Mouse (Mus musculus) left cerebral cortex, adult 2 months (tissue): Measurements from ENCODE around the gene Prickle2. TPM values are rescaled to one million over a fixed set of nuclear protein-coding genes. Genes with fewer than 3 reads are reported as not detected.

Source experiments
- DNase-seq, 2 experiments: peaks; one replicate each; pipeline ENCODE4 v3.0.0; 2021 to 2022; ENCODE audit warnings: low spot score in 2 of 2, mixed read lengths in 1 of 2; ENCODE audit errors: extremely low spot score in 1 of 2
- H3K27ac ChIP-seq: fragments of 200-600 bp; 2 replicates; pipeline ENCODE4 v1.8.1; 2022
- H3K4me3 ChIP-seq: fragments of 200-600 bp; 2 replicates; pipeline ENCODE4 v1.8.1; 2022
- CTCF ChIP-seq: fragments of 200-600 bp; IDR thresholded peaks from 2 replicates; pipeline ENCODE4 v1.8.1; 2022; ENCODE audit warnings: antibody characterized with exemption, mild to moderate bottlenecking, moderate library complexity
- intact Hi-C: fragments of 180-260 bp; cut with DNase I; formaldehyde crosslinking; loops from one replicate; pipeline ENCODE4 v1.15.1; 2025
- total RNA-seq, 2 experiments: library from RNA; stranded (reverse); gene quantifications; 2 replicates each; pipeline ENCODE4 v1.2.3; 2021

The Prickle2 gene
- total RNA-seq, 2 experiments from 2014 or later: 163 to 182 TPM

DNA sequence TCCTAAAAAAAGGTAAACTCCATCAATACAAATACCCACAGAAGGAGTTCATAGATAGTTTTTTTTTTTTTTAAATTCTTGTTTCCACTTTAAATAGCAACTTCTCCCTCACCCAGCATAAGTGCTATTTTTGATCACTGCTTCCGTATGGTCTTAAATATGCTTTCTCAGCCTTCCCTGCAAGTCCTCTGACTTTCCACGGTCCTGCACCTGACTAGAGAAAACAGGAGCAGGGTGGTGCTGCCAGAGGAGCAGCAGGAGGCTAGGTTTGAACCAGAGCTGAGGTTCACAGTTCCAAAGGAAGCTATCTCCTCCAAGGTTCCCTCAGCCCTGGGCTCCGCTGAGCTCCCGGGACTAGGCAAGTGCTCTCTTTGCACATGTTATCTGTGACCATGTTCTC, 310.4 kb downstream of the Prickle2 start:
- no peak for TF ChIP-seq CTCF
- no peak for DNase-seq
- intact Hi-C loops: loop anchor here (2.0 to 10.0 kb wide), 2 partner anchors 51 to 269 kb away; no protein-coding TSS in a partner anchor
- no peak overlapping the region for H3K4me3 ChIP-seq
- peak overlapping the region; percentile 90 for H3K27ac ChIP-seq

- intact Hi-C loops: loop anchor here (2.0 to 10.0 kb wide), 2 partner anchors 50 to 270 kb away; no protein-coding TSS in a partner anchor
- H3K27ac ChIP-seq: peak overlapping the region; percentile 90
- H3K4me3 ChIP-seq: no peak overlapping the region
- no peak for TF ChIP-seq CTCF
- no peak for DNase-seq
Measured at GRCm38 (mm10) chr6:92395143-92395542, 310.8 kb downstream of the Prickle2 start.

- DNase-seq: peak; percentile 42 to 58
- TF ChIP-seq CTCF: no peak
- intact Hi-C loops: loop anchor here (2.0 to 10.0 kb wide), 2 partner anchors 50 to 270 kb away; no protein-coding TSS in a partner anchor
- no peak overlapping the region for H3K4me3 ChIP-seq
- H3K27ac ChIP-seq: peak overlapping the region; percentile 90
Measured at GRCm38 (mm10) chr6:92394628-92395027, 311.3 kb downstream of the Prickle2 start.

- peak overlapping the region; percentile 40 for H3K27ac ChIP-seq
- TF ChIP-seq CTCF: no peak
- intact Hi-C loops: loop anchor here (10.0 kb wide), 1 partner anchor 274 kb away; no protein-coding TSS in a partner anchor
- peak in 1 of 2 experiments; percentile 39 for DNase-seq
- H3K4me3 ChIP-seq: no peak overlapping the region
Measured at GRCm38 (mm10) chr6:92390321-92390720, 315.6 kb downstream of the Prickle2 start.

DNA sequence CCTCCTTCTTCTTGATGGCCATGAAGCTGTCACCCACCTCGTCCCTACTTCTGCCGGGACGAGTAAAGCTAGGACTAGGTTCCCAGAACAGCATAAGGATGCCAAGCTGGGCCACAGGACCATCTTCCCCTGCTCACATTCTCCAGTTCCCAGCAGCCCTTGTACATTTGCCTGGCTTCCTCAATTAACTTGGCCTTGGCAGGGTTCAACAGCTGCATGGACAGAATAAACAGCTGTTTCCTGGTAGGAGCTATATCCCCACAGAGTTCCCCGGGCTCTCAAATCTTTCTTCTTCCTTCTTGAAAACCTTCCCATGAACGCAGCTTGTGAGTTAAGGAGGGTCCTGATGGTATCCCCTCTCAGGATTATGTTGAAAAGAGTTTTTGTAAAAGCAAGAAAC, 317.3 kb downstream of the Prickle2 start:
- TF ChIP-seq CTCF: no peak
- Histone ChIP-seq H3K4me3 (no peak overlapping the region), H3K27ac (no peak overlapping the region; the same call in 1 of the 2 replicates)
- DNase-seq: no peak
- intact Hi-C loops: no loop called here

DNA sequence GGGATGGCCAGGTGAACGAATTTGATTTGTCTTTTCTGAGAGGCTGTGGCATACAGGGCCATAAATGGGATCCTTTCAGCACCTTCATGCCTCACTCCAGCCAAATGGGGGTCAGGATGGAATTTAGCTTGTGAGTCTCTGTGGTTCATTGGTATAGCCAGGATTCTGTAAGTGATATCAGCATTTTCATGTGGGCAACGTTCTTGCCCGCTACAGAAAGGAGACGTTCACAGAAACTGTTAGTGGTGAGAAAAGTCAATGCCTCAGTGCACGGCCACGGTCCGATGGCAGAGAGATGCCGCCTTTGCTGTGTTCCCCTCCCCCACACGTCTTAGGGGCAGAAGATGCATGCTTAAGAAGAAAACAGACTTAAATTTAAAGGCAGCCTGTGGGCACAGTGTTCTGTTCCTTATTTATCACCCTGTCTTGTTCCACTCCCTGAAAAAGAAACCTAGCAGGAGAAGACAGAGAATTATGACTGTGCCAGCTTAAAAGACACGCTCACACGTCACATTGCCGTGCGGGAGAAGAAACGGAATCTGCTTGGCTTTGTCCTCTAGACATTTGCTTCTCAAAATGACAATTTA, 322.7 kb downstream of the Prickle2 start:
- intact Hi-C loops: no loop called here

DNA sequence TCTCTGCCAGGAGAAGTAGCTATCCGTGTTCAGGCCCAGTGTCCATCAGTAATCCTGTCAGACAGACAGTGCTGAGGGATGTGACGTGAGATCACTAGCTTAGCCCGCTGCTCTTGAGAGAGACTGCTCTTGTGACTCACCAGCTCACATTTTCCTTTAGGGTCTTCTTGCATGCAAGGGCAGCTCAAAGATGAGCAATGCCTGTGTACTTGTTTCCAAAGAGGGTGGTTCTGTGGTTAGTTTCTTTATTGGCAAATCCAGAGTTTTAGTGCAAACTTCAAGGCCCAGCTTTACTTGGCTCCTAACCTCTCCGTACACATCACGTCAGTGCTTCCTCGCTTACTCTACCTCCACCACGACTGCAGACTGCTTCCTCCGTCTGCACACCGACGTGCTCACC, 324.9 kb downstream of the Prickle2 start:
- intact Hi-C loops: no loop called here
- Histone ChIP-seq H3K4me3 (no peak overlapping the region), H3K27ac (peak overlapping the region; percentile 29; the same call in 1 of the 2 replicates)
- no peak for DNase-seq
- no peak for TF ChIP-seq CTCF

More for the DNA sequence above, 322.7 kb downstream of the Prickle2 start:
- DNase-seq: peak; percentile 43 to 52
- Histone ChIP-seq H3K4me3 (no peak overlapping the region), H3K27ac (peak overlapping the region; percentile 50; the same call in 1 of the 2 replicates)
- TF ChIP-seq CTCF: no peak

DNA sequence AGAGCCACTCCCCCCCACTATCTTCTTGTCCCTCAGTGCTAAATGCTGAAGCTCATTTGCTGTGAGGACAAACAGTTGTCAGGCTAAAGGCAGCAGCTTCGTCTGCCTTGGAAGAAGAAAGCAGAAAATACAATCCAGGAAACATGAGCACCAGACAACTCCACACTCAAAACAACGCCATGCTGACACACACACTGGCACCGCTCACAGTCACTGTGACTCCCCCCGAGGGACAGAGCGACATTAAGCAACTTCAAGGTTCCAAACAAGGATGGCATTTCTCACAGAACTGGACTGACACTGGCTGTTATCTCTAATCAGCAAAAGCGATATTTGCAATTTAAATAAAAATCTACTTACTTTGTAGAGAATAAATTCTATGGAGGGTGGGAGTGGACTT, 331.1 kb downstream of the Prickle2 start:
- Histone ChIP-seq H3K4me3 (no peak overlapping the region), H3K27ac (no peak overlapping the region)
- no peak for TF ChIP-seq CTCF
- intact Hi-C loops: no loop called here
- no peak for DNase-seq

DNA sequence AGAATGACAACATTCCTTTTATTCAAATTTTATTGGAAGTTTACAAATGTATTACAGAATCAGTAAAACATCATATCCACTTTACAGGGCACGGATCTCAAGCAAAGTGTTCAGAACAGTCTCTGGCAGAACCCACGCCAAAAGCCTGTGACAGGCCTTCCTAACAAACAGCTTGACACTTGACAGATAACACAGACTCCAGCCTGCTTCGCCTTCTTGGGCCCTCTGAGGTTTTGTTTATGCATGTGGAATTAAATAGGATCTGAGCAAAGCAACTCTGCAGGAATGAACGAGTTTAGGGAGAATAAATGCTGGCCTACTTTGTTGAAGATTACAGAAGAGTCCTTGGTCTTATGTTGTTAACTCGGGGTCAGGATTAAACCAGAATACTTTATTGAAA, 335.1 kb downstream of the Prickle2 start:
- intact Hi-C loops: no loop called here
- no peak for TF ChIP-seq CTCF
- no peak for DNase-seq
- Histone ChIP-seq H3K4me3 (no peak overlapping the region), H3K27ac (no peak overlapping the region)

- Histone ChIP-seq H3K27ac (no peak overlapping the region), H3K4me3 (no peak overlapping the region)
- DNase-seq: no peak
- TF ChIP-seq CTCF: no peak
- intact Hi-C loops: no loop called here
Measured at GRCm38 (mm10) chr6:92347278-92348028, 358.5 kb downstream of the Prickle2 start.

DNA sequence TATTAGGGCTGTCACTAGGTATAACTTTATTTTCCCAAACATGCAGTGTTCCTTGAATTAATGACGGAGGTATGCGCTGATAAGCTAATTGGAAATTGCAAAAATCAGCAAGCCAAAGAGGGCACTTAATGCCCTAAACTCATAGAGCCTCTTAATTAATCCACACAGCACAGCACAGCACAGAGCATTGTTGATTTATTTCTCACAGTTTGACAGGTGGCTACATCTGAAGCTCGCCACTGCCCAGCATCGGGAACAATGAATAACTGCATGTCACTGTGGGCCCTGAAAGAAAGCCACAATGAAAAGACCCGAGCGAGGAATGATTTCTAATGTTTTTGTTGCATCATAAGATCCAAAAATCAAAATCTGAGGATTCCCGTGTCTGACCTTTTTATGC, 359.2 kb downstream of the Prickle2 start:
- no peak for DNase-seq
- Histone ChIP-seq H3K27ac (peak overlapping the region; percentile 71; the same call in 1 of the 2 replicates), H3K4me3 (no peak overlapping the region)
- no peak for TF ChIP-seq CTCF
- intact Hi-C loops: no loop called here

- Histone ChIP-seq H3K27ac (no peak overlapping the region; the same call in 1 of the 2 replicates), H3K4me3 (no peak overlapping the region)
- DNase-seq: no peak
- no peak for TF ChIP-seq CTCF
- intact Hi-C loops: loop anchor here (2.0 kb wide), 1 partner anchor 50 kb away; no protein-coding TSS in a partner anchor
Measured at GRCm38 (mm10) chr6:92345151-92345550, 360.8 kb downstream of the Prickle2 start.
